Mouse (Mus musculus): ENCODE measurements around the gene Tor1a. TPM values are rescaled to one million over a fixed set of nuclear protein-coding genes. Genes with fewer than 3 reads are reported as not detected.

Gene Tor1a
- polyA plus RNA-seq, 1 experiment from 2014 or later, result 69.6 TPM

DNA sequence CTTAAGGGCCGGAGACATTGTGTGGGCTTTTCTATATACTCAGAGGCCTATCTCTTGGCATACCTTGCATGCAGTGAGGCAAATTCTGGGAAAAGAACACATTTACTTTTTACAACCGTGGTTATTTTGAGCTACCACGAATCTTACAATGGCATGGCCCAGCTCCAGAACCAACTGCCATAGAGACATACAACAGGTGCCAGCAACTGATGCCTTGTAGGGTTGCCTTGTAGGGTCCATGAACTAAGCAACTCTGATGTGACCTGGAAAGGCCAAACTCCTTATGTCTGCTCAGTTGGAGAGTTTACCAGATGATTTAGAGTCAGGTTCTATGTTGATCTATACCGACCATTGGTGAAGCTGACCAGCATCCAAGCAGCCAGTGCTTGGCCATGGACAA is 27.1 kb upstream of the Tor1a start:
- Histone ChIP-seq H3K9me3 (ENCODE audit: control insufficient read depth, low read length) (no peaks in the 10 kb centered on the region), H3K27me3 (replicated peaks; ENCODE audit: control insufficient read depth, insufficient read depth, low read length) (no peaks in the 10 kb centered on the region), H3K4me2 (ENCODE audit: low read length) (no peak overlapping the region), H3K9ac (ENCODE audit: low read length) (no peak overlapping the region), H3K27ac (ENCODE audit: low read depth) (no peak overlapping the region), H3K4me1 (replicated peaks; ENCODE audit: control insufficient read depth, insufficient read depth, low read length) (no peaks in the 10 kb centered on the region), H3K36me3 (ENCODE audit: control insufficient read depth, insufficient read depth, low read length) (no peaks in the 10 kb centered on the region), H3K4me3 (ENCODE audit: low read depth, low read length) (no peak overlapping the region)
- DNase-seq (ENCODE audit: low spot score) (no peak), ATAC-seq (replicated peaks; ENCODE audit: low FRiP score, low TSS enrichment, low read depth) (no peak)
- 95% methylated on average over 4 of the region's 4 CpGs for WGBS

DNA sequence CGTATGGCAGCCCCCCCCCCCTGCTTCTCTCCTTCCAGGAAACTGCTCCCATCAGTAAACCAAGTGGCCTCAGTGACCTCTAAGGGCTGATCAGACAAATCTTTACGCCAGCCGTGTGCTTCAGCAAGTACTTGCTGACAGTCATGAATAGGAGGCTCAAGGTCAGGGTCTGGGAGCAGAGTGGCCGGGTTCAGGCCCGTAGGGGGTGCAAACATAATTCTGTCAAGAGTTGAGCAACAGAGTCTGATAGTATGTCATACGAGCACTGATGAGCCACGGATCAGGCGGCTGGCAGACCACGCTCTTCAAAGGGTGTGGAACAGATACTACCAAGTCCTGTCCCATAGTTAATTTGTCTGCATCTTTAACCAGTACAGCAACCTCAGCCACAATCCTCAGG is 22.5 kb upstream of the Tor1a start:
- Histone ChIP-seq H3K27ac (ENCODE audit: low read depth) (no peak overlapping the region), H3K36me3 (ENCODE audit: control insufficient read depth, insufficient read depth, low read length) (no peaks in the 10 kb centered on the region), H3K27me3 (replicated peaks; ENCODE audit: control insufficient read depth, insufficient read depth, low read length) (no peaks in the 10 kb centered on the region), H3K4me1 (replicated peaks; ENCODE audit: control insufficient read depth, insufficient read depth, low read length) (peaks cover 3% of the 10 kb centered on the region; the same call in 1 of the 2 replicates), H3K9me3 (ENCODE audit: control insufficient read depth, low read length) (no peaks in the 10 kb centered on the region), H3K4me3 (ENCODE audit: low read depth, low read length) (no peak overlapping the region), H3K9ac (ENCODE audit: low read length) (no peak overlapping the region), H3K4me2 (ENCODE audit: low read length) (no peak overlapping the region)
- ATAC-seq (replicated peaks; ENCODE audit: low FRiP score, low TSS enrichment, low read depth) (no peak), DNase-seq (ENCODE audit: low spot score) (no peak)
- WGBS, result 82% methylated on average over 9 of the region's 9 CpGs

DNA sequence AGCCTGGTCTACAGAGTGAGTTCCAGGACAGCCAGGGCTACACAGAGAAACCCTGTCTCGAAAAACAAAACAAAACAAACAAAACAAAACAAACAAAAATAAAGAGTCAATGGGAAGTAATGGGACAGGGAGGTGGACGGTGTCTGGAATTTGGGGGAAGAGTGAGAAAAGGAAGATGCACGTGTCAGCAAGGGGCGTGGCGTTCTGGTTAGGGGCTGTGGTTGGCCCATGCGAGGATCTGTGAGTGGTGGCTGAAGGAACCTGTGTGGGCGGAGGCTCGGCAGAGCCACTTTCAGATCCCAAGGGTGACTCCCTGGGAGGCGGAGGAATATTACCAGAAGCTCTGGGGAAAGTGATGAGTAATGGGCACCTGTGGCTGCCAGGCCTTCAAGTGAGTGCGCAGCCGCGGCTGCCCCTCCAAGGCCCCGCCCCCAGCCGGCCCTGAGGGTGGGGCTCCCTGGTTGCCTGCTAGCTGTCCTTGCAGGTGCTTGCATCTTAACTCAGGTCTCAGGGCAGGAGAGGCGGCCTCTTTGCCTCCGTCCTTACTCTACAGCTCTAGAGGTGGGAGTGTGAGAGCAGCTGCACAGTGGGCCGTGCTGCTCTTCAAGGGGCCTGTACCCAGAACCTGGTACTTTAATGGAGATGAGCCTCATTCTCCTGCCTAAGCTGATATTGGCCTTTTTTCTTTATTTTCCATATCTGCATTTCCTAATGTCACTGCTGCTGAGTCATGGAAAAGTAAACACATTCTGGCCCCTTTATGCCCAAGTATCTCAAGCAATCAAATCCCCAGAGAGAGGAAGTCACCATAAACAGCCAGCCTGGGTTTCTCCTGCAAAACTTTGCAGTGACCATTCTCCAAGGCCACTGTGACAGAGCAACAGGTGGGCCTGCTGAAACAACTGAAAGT is 17.6 kb upstream of the Tor1a start:
- no peaks in the 10 kb centered on the region for H3K9me3 ChIP-seq (ENCODE audit: control insufficient read depth, low read length)
- H3K36me3 ChIP-seq (ENCODE audit: control insufficient read depth, insufficient read depth, low read length), result no peaks in the 10 kb centered on the region
- H3K9ac ChIP-seq (ENCODE audit: low read length), result no peak overlapping the region
- peak overlapping the region; percentile 34 for H3K27ac ChIP-seq (ENCODE audit: low read depth)
- peak; percentile 79 for DNase-seq (ENCODE audit: low spot score)
- WGBS, result 22% methylated on average over 17 of the region's 17 CpGs
- no peaks in the 10 kb centered on the region for H3K27me3 ChIP-seq (replicated peaks; ENCODE audit: control insufficient read depth, insufficient read depth, low read length)
- peak overlapping the region; percentile 18 for H3K4me2 ChIP-seq (ENCODE audit: low read length)
- peaks cover 16% of the 10 kb centered on the region for H3K4me1 ChIP-seq (replicated peaks; ENCODE audit: control insufficient read depth, insufficient read depth, low read length)
- peak; percentile 9; the same call in 1 of the 2 replicates for ATAC-seq (replicated peaks; ENCODE audit: low FRiP score, low TSS enrichment, low read depth)
- no peak overlapping the region for H3K4me3 ChIP-seq (ENCODE audit: low read depth, low read length)

DNA sequence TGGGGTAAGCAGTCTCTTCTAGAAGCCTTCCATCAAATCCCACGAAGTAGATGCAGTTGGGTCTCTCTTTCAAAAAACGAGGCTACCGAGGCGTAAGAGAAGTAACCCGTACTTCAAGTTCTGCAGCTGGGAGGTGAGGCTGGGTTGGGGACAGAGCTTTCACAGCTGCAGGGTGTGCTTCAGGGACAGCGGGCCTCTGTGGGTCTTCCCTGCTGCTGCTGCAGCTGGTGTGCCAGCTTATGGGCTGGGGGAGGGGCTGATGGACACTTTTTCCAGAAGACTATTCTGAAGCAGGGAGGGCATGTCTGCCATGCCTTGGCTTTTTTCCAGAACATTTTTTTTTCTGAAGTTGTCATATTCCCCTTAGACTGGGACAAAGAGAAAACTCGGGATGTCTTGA is 15.3 kb upstream of the Tor1a start:
- H3K27ac ChIP-seq (ENCODE audit: low read depth), result no peak overlapping the region
- peaks cover 17% of the 10 kb centered on the region for H3K36me3 ChIP-seq (ENCODE audit: control insufficient read depth, insufficient read depth, low read length)
- H3K9me3 ChIP-seq (ENCODE audit: control insufficient read depth, low read length), result no peaks in the 10 kb centered on the region
- DNase-seq (ENCODE audit: low spot score) (peak; percentile 56), ATAC-seq (replicated peaks; ENCODE audit: low FRiP score, low TSS enrichment, low read depth) (no peak)
- peak overlapping the region; percentile 73 for H3K4me2 ChIP-seq (ENCODE audit: low read length)
- H3K9ac ChIP-seq (ENCODE audit: low read length), result peak overlapping the region; percentile 43; the same call in 1 of the 2 replicates
- H3K4me1 ChIP-seq (replicated peaks; ENCODE audit: control insufficient read depth, insufficient read depth, low read length), result peaks cover 16% of the 10 kb centered on the region
- no peaks in the 10 kb centered on the region for H3K27me3 ChIP-seq (replicated peaks; ENCODE audit: control insufficient read depth, insufficient read depth, low read length)
- peak overlapping the region; percentile 84 for H3K4me3 ChIP-seq (ENCODE audit: low read depth, low read length)
- WGBS, result 48% methylated on average over 7 of the region's 7 CpGs

DNA sequence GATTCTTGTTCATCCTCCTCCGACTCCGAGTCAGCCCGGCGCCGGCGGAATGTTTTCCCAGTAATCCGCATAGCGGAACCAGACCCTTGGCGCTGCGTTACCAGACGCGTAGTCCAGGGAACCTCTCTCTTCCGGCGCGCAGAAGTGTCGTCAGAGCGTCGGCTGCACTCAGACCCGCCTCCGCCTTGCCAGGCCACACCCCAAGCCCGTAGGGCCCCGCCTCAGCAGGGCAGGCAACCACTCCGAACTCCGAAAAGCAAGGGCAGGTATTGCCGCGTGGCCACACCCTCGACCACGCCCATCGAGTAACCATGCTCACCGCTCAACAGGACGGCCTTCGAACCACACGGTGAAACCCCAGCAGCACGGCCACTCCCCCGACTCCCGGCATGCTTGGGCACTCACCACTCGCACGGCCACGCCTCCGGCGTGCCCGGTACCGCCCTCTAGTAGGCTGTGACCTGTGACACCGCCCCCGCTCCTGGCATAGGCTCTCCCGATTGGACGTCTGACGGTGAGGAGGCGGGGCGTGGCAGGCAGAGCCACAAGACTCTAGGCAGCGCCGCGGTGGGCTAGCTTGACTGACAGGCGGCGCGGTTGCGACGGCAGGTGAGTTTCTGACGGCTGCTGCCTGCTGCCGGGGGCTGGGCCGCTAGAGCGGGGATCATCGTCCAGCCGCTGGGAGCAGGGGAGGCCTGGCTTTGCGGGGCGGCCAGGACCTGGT is 14.2 kb upstream of the Tor1a start, which contains the start of the genes BC005624 and Usp20:
TSS of gene BC005624 (minus strand) at position 412 of the 724 bp plus-strand sequence.
TSS of gene Usp20 (plus strand) at position 490 of the 724 bp plus-strand sequence.
- no peaks in the 10 kb centered on the region for H3K27me3 ChIP-seq (replicated peaks; ENCODE audit: control insufficient read depth, insufficient read depth, low read length)
- H3K4me1 ChIP-seq (replicated peaks; ENCODE audit: control insufficient read depth, insufficient read depth, low read length), result peaks cover 16% of the 10 kb centered on the region
- no peaks in the 10 kb centered on the region for H3K9me3 ChIP-seq (ENCODE audit: control insufficient read depth, low read length)
- WGBS, result under 1% methylated on average over 66 of the region's 66 CpGs
- peak within 1 kb of the TSS; percentile 51 for H3K9ac ChIP-seq (ENCODE audit: low read length)
- peak; percentile 96 for ATAC-seq (replicated peaks; ENCODE audit: low FRiP score, low TSS enrichment, low read depth)
- DNase-seq (ENCODE audit: low spot score), result peak; percentile 99
- peak within 1 kb of the TSS; percentile 84 for H3K4me3 ChIP-seq (ENCODE audit: low read depth, low read length)
- H3K36me3 ChIP-seq (ENCODE audit: control insufficient read depth, insufficient read depth, low read length), result peaks cover 27% of the 10 kb centered on the region
- no peak within 1 kb of the TSS for H3K27ac ChIP-seq (ENCODE audit: low read depth)
- peak within 1 kb of the TSS; percentile 74 for H3K4me2 ChIP-seq (ENCODE audit: low read length)

DNA sequence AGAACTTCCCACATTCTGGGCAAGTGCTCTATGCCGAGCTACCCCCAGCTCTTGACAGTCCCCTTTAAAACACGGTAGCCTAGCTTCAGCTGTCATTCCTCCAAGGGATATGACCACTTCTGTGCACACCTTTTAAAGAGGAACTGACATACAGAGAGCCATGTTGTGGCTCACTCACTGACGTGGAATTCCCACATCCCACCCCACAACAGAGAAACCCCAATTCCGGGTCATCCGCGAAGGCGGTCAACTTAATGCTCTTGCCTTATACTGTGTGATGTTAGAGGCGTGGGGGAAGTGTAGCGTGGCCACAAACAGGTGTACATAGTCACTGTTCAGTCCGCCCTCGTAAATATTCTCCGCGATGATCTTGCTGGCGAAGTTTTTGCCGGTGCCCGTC is 907 bp downstream of the Tor1a start:
- DNase-seq (ENCODE audit: low spot score), result peak; percentile 60

DNA sequence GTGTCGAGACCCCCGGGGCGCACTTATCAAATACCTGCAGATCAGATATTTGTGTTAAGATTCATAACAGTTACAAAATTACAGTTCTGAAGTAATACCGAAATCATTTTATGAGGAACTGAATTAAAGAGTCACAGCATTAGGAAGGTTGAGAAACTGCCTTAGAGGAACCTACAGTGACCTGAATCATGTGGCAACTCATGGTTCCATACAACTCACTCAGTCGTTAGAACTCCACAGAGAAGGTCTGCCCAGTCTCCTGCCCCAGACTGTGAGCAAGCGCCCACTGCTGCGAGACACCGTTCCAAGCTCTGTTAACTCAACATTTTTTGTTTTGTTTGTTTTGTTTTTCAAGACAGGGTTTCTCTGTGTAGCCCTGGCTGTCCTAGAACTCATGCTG is 2.1 kb downstream of the Tor1a start:
- no peak for ATAC-seq (replicated peaks; ENCODE audit: low FRiP score, low TSS enrichment, low read depth)
- no peak overlapping the region for H3K4me2 ChIP-seq (ENCODE audit: low read length)

More for the DNA sequence above, 907 bp downstream of the Tor1a start:
- Histone ChIP-seq H3K4me2 (ENCODE audit: low read length) (peak overlapping the region; percentile 87), H3K36me3 (ENCODE audit: control insufficient read depth, insufficient read depth, low read length) (peaks cover 31% of the 10 kb centered on the region), H3K4me1 (replicated peaks; ENCODE audit: control insufficient read depth, insufficient read depth, low read length) (peaks cover 11% of the 10 kb centered on the region), H3K9me3 (ENCODE audit: control insufficient read depth, low read length) (no peaks in the 10 kb centered on the region), H3K9ac (ENCODE audit: low read length) (peak overlapping the region; percentile 86), H3K27me3 (replicated peaks; ENCODE audit: control insufficient read depth, insufficient read depth, low read length) (no peaks in the 10 kb centered on the region), H3K4me3 (ENCODE audit: low read depth, low read length) (peak overlapping the region; percentile 100), H3K27ac (ENCODE audit: low read depth) (no peak overlapping the region)
- ATAC-seq (replicated peaks; ENCODE audit: low FRiP score, low TSS enrichment, low read depth), result no peak
- WGBS, result 18% methylated on average over 16 of the region's 16 CpGs

DNA sequence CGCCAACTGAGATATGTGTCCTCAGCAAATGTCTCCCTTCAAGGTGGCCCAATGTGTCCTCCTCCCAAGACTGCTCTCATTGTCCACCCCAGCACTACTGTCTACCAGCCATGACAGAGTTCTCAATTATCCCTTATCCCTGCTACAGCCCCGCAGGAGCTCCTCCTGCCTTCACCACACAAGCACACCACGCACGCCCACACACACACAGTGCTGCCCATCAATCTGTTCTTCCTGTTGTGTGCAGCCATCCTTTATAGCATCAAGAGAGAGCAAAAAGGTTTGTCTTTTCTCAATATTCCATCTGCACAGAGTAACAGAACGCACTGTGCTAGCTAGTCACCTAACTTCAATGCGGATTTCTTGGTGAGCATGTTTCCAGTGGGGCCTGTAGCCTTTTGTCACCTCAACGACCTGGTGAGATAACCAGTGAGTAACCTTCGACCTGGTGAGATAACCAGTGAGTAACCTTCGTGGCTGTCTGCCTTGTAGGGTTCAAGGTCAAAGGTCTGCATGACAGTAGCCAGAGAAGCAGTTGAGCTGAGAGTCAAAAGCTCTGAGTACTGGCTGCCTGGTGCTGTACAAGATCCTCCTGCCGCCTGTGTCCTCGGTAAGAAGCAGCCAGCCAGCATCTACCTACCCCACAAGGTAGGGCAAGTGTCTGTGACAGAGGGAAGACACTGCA is 5.0 kb downstream of the Tor1a start:
- no peak overlapping the region for H3K9ac ChIP-seq (ENCODE audit: low read length)
- H3K36me3 ChIP-seq (ENCODE audit: control insufficient read depth, insufficient read depth, low read length), result peaks cover 73% of the 10 kb centered on the region
- no peak for ATAC-seq (replicated peaks; ENCODE audit: low FRiP score, low TSS enrichment, low read depth)
- H3K27ac ChIP-seq (ENCODE audit: low read depth), result no peak overlapping the region
- DNase-seq (ENCODE audit: low spot score), result no peak
- WGBS, result 82% methylated on average over 11 of the region's 11 CpGs
- no peaks in the 10 kb centered on the region for H3K9me3 ChIP-seq (ENCODE audit: control insufficient read depth, low read length)
- H3K4me2 ChIP-seq (ENCODE audit: low read length), result no peak overlapping the region
- H3K27me3 ChIP-seq (replicated peaks; ENCODE audit: control insufficient read depth, insufficient read depth, low read length), result no peaks in the 10 kb centered on the region
- H3K4me3 ChIP-seq (ENCODE audit: low read depth, low read length), result no peak overlapping the region
- H3K4me1 ChIP-seq (replicated peaks; ENCODE audit: control insufficient read depth, insufficient read depth, low read length), result peaks cover 11% of the 10 kb centered on the region

More for the DNA sequence above, 2.1 kb downstream of the Tor1a start:
- no peaks in the 10 kb centered on the region for H3K27me3 ChIP-seq (replicated peaks; ENCODE audit: control insufficient read depth, insufficient read depth, low read length)
- no peaks in the 10 kb centered on the region for H3K9me3 ChIP-seq (ENCODE audit: control insufficient read depth, low read length)
- peaks cover 43% of the 10 kb centered on the region for H3K36me3 ChIP-seq (ENCODE audit: control insufficient read depth, insufficient read depth, low read length)
- H3K4me1 ChIP-seq (replicated peaks; ENCODE audit: control insufficient read depth, insufficient read depth, low read length), result peaks cover 11% of the 10 kb centered on the region
- no peak for DNase-seq (ENCODE audit: low spot score)
- no peak overlapping the region for H3K4me3 ChIP-seq (ENCODE audit: low read depth, low read length)
- H3K9ac ChIP-seq (ENCODE audit: low read length), result no peak overlapping the region
- no peak overlapping the region for H3K27ac ChIP-seq (ENCODE audit: low read depth)
- WGBS, result 91% methylated on average over 8 of the region's 8 CpGs
